Mouse (Mus musculus) frontal cortex, adult (tissue): ENCODE results near the gene Stim2.
A peak's percentile ranks its signal among the peaks of the same experiment; 100 is the strongest.

Experiments used
- ATAC-seq: cut with Nextera tagmentation; 2 replicates; pipeline ENCODE4 v1.9.2; 2017; ENCODE audit warnings: mild to moderate bottlenecking, moderate library complexity, mixed read lengths; ENCODE audit not compliant: low TSS enrichment

The Stim2 gene

GRCm38 (mm10) chr5:54049145-54049733 lies 50.9 kb downstream of the Stim2 start:
- no peak for ATAC-seq

- ATAC-seq = no peak
These were observed 51.6 kb downstream of the Stim2 start for GRCm38 (mm10) chr5:54049940-54050339.

- ATAC-seq = no peak
These were observed 52.8 kb downstream of the Stim2 start for GRCm38 (mm10) chr5:54051056-54051455.

GRCm38 (mm10) chr5:54052205-54052604 lies 53.9 kb downstream of the Stim2 start:
- no peak for ATAC-seq

GRCm38 (mm10) chr5:54053673-54054366 lies 55.5 kb downstream of the Stim2 start:
- peak; percentile 28 for ATAC-seq

- ATAC-seq = no peak
These were observed 58.0 kb downstream of the Stim2 start for GRCm38 (mm10) chr5:54056266-54056665.

- ATAC-seq = no peak
These were observed 61.7 kb downstream of the Stim2 start for GRCm38 (mm10) chr5:54059998-54060397.

- ATAC-seq = peak; percentile 93
These were observed 63.8 kb downstream of the Stim2 start for GRCm38 (mm10) chr5:54062079-54062478.

GRCm38 (mm10) chr5:54067591-54067990 lies 69.3 kb downstream of the Stim2 start:
- no peak for ATAC-seq

- ATAC-seq = no peak
These were observed 72.2 kb downstream of the Stim2 start for GRCm38 (mm10) chr5:54070549-54070948.

- no peak for ATAC-seq
These were observed 73.0 kb downstream of the Stim2 start for GRCm38 (mm10) chr5:54071288-54071687.

- no peak for ATAC-seq
These were observed 73.4 kb downstream of the Stim2 start for GRCm38 (mm10) chr5:54071705-54072104.

GRCm38 (mm10) chr5:54073291-54073690 lies 75.0 kb downstream of the Stim2 start:
- peak; percentile 68 for ATAC-seq

GRCm38 (mm10) chr5:54079997-54080396 lies 81.7 kb downstream of the Stim2 start:
- no peak for ATAC-seq

- ATAC-seq = no peak
These were observed 89.6 kb downstream of the Stim2 start for GRCm38 (mm10) chr5:54087912-54088311.

- ATAC-seq = peak; percentile 71
These were observed 99.9 kb downstream of the Stim2 start for GRCm38 (mm10) chr5:54098219-54098618.

GRCm38 (mm10) chr5:54100916-54101315 lies 102.6 kb downstream of the Stim2 start:
- ATAC-seq = peak; percentile 83

- peak; percentile 23 for ATAC-seq
These were observed 103.0 kb downstream of the Stim2 start for GRCm38 (mm10) chr5:54101318-54101717.

- ATAC-seq = no peak
These were observed 103.7 kb downstream of the Stim2 start for GRCm38 (mm10) chr5:54101960-54102359.

GRCm38 (mm10) chr5:54106669-54107068 lies 108.4 kb downstream of the Stim2 start:
- no peak for ATAC-seq

GRCm38 (mm10) chr5:54107069-54107468 lies 108.8 kb downstream of the Stim2 start:
- ATAC-seq = no peak

- ATAC-seq = no peak
These were observed 110.8 kb downstream of the Stim2 start for GRCm38 (mm10) chr5:54109096-54109495.

GRCm38 (mm10) chr5:54110789-54111188 lies 112.5 kb downstream of the Stim2 start:
- ATAC-seq = no peak

GRCm38 (mm10) chr5:54113284-54113683 lies 115.0 kb downstream of the Stim2 start:
- ATAC-seq = peak; percentile 79; the same call in 1 of the 2 replicates
